15 mouse cellular contexts compared by ENCODE assay signal in genomic region chr11:69554539-69555140, GRCm38 (mm10). TPM values are rescaled to one million over a fixed set of nuclear protein-coding genes. Genes with fewer than 3 reads are reported as not detected.
A peak's percentile ranks its signal among the peaks of the same experiment; 100 is the strongest.
DNase-seq lines count a peak whose midpoint lies in the region; ATAC-seq and TF ChIP-seq lines count a peak whose summit lies in the region.
"Had no signal": no experiment of that assay in that cellular context is flagged by ENCODE, and none has a peak within 500 bp of the region (broad histone marks: within the 10 kb centered on the region; RNA-seq: fewer than 3 reads in every experiment).

No protein-coding gene starts in this region.

- H3K9ac ChIP-seq in hindbrain, embryonic 11.5 days (ENCODE audit: low read depth, low read length) = no peak overlapping the region
- H3K9ac ChIP-seq in hindbrain, embryonic 12.5 days = no peak overlapping the region
- 0 out of 2 replicates have a peak overlapping the region, but pooled peaks have one; percentile 12 for H3K9ac ChIP-seq in midbrain, embryonic 13.5 days (replicated peaks)

- peaks cover 11% of the 10 kb centered on the region; the same call in 1 of the 2 replicates for H3K27me3 ChIP-seq in hindbrain, embryonic 10.5 days (ENCODE audit: insufficient read depth, poor library complexity, severe bottlenecking)
- no peaks in the 10 kb centered on the region for H3K27me3 ChIP-seq in hindbrain, embryonic 11.5 days (ENCODE audit: control insufficient read depth, insufficient read depth, low read length)
- 0 out of 2 replicates have a peak, but pooled peaks cover 2% of the 10 kb centered on the region for H3K27me3 ChIP-seq in hindbrain, embryonic 12.5 days
- no peaks in the 10 kb centered on the region for H3K27me3 ChIP-seq in midbrain, embryonic 13.5 days

- DNase-seq in hindbrain, embryonic 10.5 days (ENCODE audit: low spot score) = no peak
- no peak for DNase-seq in hindbrain, embryonic 11.5 days (ENCODE audit: low spot score)
- no peak for DNase-seq in embryo, embryonic 10.5 days (ENCODE audit: low spot score)
- DNase-seq in right cerebral cortex, adult 18-20 months = no peak
- DNase-seq in kidney, postnatal 10 days = no peak
- DNase-seq: adrenal gland, adult 8-10 months; cerebellum, adult 8-10 months; kidney, adult 9 months; left cerebral cortex, postnatal 4 days had no signal

- H3K4me2 ChIP-seq in hindbrain, embryonic 11.5 days (replicated peaks; ENCODE audit: low read depth, low read length) = no peak overlapping the region
- H3K4me2 ChIP-seq in hindbrain, embryonic 12.5 days (replicated peaks) = no peak overlapping the region
- no peak overlapping the region for H3K4me2 ChIP-seq in midbrain, embryonic 13.5 days (replicated peaks)
- H3K4me2 ChIP-seq: heart, embryonic 11.5 days had no signal

- peaks cover 89% of the 10 kb centered on the region for H3K4me1 ChIP-seq in hindbrain, embryonic 10.5 days (replicated peaks)
- H3K4me1 ChIP-seq in hindbrain, embryonic 11.5 days (replicated peaks; ENCODE audit: control insufficient read depth, insufficient read depth, low read length) = peaks cover 27% of the 10 kb centered on the region
- H3K4me1 ChIP-seq in bone marrow macrophage, adult 2 months (ENCODE audit: control insufficient read depth, insufficient read depth, low read length) = peaks cover 19% of the 10 kb centered on the region
- peaks cover 81% of the 10 kb centered on the region for H3K4me1 ChIP-seq in hindbrain, embryonic 12.5 days
- H3K4me1 ChIP-seq in midbrain, embryonic 13.5 days (replicated peaks) = peaks cover 86% of the 10 kb centered on the region

- ATAC-seq in hindbrain, embryonic 11.5 days (ENCODE audit: low FRiP score) = no peak
- ATAC-seq in hindbrain, embryonic 12.5 days (ENCODE audit: low FRiP score) = no peak
- no peak for ATAC-seq in midbrain, embryonic 13.5 days

- peaks cover 31% of the 10 kb centered on the region for H3K36me3 ChIP-seq in hindbrain, embryonic 10.5 days
- H3K36me3 ChIP-seq in hindbrain, embryonic 11.5 days (ENCODE audit: control insufficient read depth, insufficient read depth, low read length) = 0 out of 2 replicates have a peak, but pooled peaks cover 4% of the 10 kb centered on the region
- peaks cover 10% of the 10 kb centered on the region; the same call in 1 of the 2 replicates for H3K36me3 ChIP-seq in hindbrain, embryonic 12.5 days
- H3K36me3 ChIP-seq in midbrain, embryonic 13.5 days = peaks cover 26% of the 10 kb centered on the region

- WGBS in hindbrain, embryonic 10.5 days = 84% methylated on average over 5 of the region's 5 CpGs
- 87% methylated on average over 5 of the region's 5 CpGs for WGBS in hindbrain, embryonic 11.5 days
- WGBS in hindbrain, embryonic 12.5 days = 72% methylated on average over 5 of the region's 5 CpGs
- 85% methylated on average over 5 of the region's 5 CpGs for WGBS in midbrain, embryonic 13.5 days

- peak overlapping the region; percentile 91 for H3K27ac ChIP-seq in hindbrain, embryonic 10.5 days
- no peak overlapping the region for H3K27ac ChIP-seq in hindbrain, embryonic 11.5 days (ENCODE audit: low read depth, low read length)
- H3K27ac ChIP-seq in bone marrow macrophage, adult 2 months (ENCODE audit: insufficient read depth, low read depth, low read length) = peak overlapping the region; percentile 60
- H3K27ac ChIP-seq in hindbrain, embryonic 12.5 days = peak overlapping the region; percentile 66
- H3K27ac ChIP-seq in midbrain, embryonic 13.5 days = peak overlapping the region; percentile 96

- no peak for TF ChIP-seq CTCF in bone marrow macrophage, adult 2 months (IDR thresholded peaks at IDR 0.05; ENCODE audit: low read depth, low read length)

- TF ChIP-seq POLR2A in bone marrow macrophage, adult 2 months (IDR thresholded peaks at IDR 0.05; ENCODE audit: borderline replicate concordance, low read depth, low read length) = no peak

- no peaks in the 10 kb centered on the region for H3K9me3 ChIP-seq in hindbrain, embryonic 10.5 days
- no peaks in the 10 kb centered on the region for H3K9me3 ChIP-seq in hindbrain, embryonic 11.5 days (ENCODE audit: control insufficient read depth, low read length)
- H3K9me3 ChIP-seq in hindbrain, embryonic 12.5 days (replicated peaks) = no peaks in the 10 kb centered on the region
- no peaks in the 10 kb centered on the region for H3K9me3 ChIP-seq in midbrain, embryonic 13.5 days
- H3K9me3 ChIP-seq: G1E had no signal

- H3K4me3 ChIP-seq in hindbrain, embryonic 10.5 days = peak overlapping the region; percentile 11; the same call in 1 of the 2 replicates
- no peak overlapping the region for H3K4me3 ChIP-seq in hindbrain, embryonic 11.5 days (ENCODE audit: low read depth, low read length)
- no peak overlapping the region for H3K4me3 ChIP-seq in bone marrow macrophage, adult 2 months (ENCODE audit: insufficient read depth, low read length)
- H3K4me3 ChIP-seq in hindbrain, embryonic 12.5 days = no peak overlapping the region
- H3K4me3 ChIP-seq in midbrain, embryonic 13.5 days (replicated peaks) = no peak overlapping the region
- H3K4me3 ChIP-seq: erythroblast, embryonic 14.5 days had no signal

RNA-seq across cellular contexts. Expression of gene Efnb3, which starts 5.4 kb away (rescaled TPM):
- polyA plus RNA-seq in hindbrain, embryonic 10.5 days (2016; fragmentation: Nextera tagmentation; extraction: Ambion mirVana) = 61.9 and 67.2 TPM in 2 replicates
- polyA plus RNA-seq in hindbrain, embryonic 11.5 days (2014; fragmentation: Nextera tagmentation; extraction: Ambion mirVana) = 12.2 and 15.5 TPM in 2 replicates
- polyA plus RNA-seq in bone marrow macrophage, adult 2 months (2012; ENCODE audit: insufficient read depth, insufficient read length, missing spikeins) = 0.33 TPM in 1 of 2 replicates, not detected in the other
- 95.7 and 106 TPM in 2 replicates for polyA plus RNA-seq in hindbrain, embryonic 12.5 days (2016; fragmentation: Nextera tagmentation; extraction: Ambion mirVana)
- 95.0 and 130 TPM in 2 replicates for polyA plus RNA-seq in midbrain, embryonic 13.5 days (2015; fragmentation: Nextera tagmentation; extraction: Ambion mirVana)

RNA-seq across cellular contexts. Expression of gene Dnah2, which starts 5.7 kb away (rescaled TPM):
- polyA plus RNA-seq in hindbrain, embryonic 10.5 days (2016; fragmentation: Nextera tagmentation; extraction: Ambion mirVana) = 2.0 and 2.6 TPM in 2 replicates
- polyA plus RNA-seq in hindbrain, embryonic 11.5 days (2014; fragmentation: Nextera tagmentation; extraction: Ambion mirVana) = 0.68 and 1.6 TPM in 2 replicates
- 0.72 and 0.76 TPM in 2 replicates for polyA plus RNA-seq in bone marrow macrophage, adult 2 months (2012; ENCODE audit: insufficient read depth, insufficient read length, missing spikeins)
- 1.4 and 2.5 TPM in 2 replicates for polyA plus RNA-seq in hindbrain, embryonic 12.5 days (2016; fragmentation: Nextera tagmentation; extraction: Ambion mirVana)
- polyA plus RNA-seq in midbrain, embryonic 13.5 days (2015; fragmentation: Nextera tagmentation; extraction: Ambion mirVana) = 2.2 and 2.7 TPM in 2 replicates
- polyA plus RNA-seq: erythroblast, embryonic 14.5 days had no signal

RNA-seq across cellular contexts. Expression of gene Wrap53, which starts 25.4 kb away (rescaled TPM):
- polyA plus RNA-seq in hindbrain, embryonic 10.5 days (2016; fragmentation: Nextera tagmentation; extraction: Ambion mirVana) = 40.6 and 41.4 TPM in 2 replicates
- polyA plus RNA-seq in hindbrain, embryonic 11.5 days (2014; fragmentation: Nextera tagmentation; extraction: Ambion mirVana) = 36.6 and 37.8 TPM in 2 replicates
- 8.2 and 8.8 TPM in 2 replicates for polyA plus RNA-seq in bone marrow macrophage, adult 2 months (2012; ENCODE audit: insufficient read depth, insufficient read length, missing spikeins)
- polyA plus RNA-seq in hindbrain, embryonic 12.5 days (2016; fragmentation: Nextera tagmentation; extraction: Ambion mirVana) = 29.7 and 29.9 TPM in 2 replicates
- polyA plus RNA-seq in midbrain, embryonic 13.5 days (2015; fragmentation: Nextera tagmentation; extraction: Ambion mirVana) = 24.5 and 26.9 TPM in 2 replicates

RNA-seq across cellular contexts. Expression of gene Trp53, which starts 25.5 kb away (rescaled TPM):
- 166 and 173 TPM in 2 replicates for polyA plus RNA-seq in hindbrain, embryonic 10.5 days (2016; fragmentation: Nextera tagmentation; extraction: Ambion mirVana)
- polyA plus RNA-seq in hindbrain, embryonic 11.5 days (2014; fragmentation: Nextera tagmentation; extraction: Ambion mirVana) = 156 and 159 TPM in 2 replicates
- 76.1 and 79.7 TPM in 2 replicates for polyA plus RNA-seq in bone marrow macrophage, adult 2 months (2012; ENCODE audit: insufficient read depth, insufficient read length, missing spikeins)
- 105 and 109 TPM in 2 replicates for polyA plus RNA-seq in hindbrain, embryonic 12.5 days (2016; fragmentation: Nextera tagmentation; extraction: Ambion mirVana)
- 84.2 and 93.4 TPM in 2 replicates for polyA plus RNA-seq in midbrain, embryonic 13.5 days (2015; fragmentation: Nextera tagmentation; extraction: Ambion mirVana)

RNA-seq across cellular contexts. Expression of gene Atp1b2, which starts 51.1 kb away (rescaled TPM):
- polyA plus RNA-seq in hindbrain, embryonic 10.5 days (2016; fragmentation: Nextera tagmentation; extraction: Ambion mirVana) = 7.5 and 7.8 TPM in 2 replicates
- 11.7 and 13.1 TPM in 2 replicates for polyA plus RNA-seq in hindbrain, embryonic 11.5 days (2014; fragmentation: Nextera tagmentation; extraction: Ambion mirVana)
- not detected in 2 replicates for polyA plus RNA-seq in bone marrow macrophage, adult 2 months (2012; ENCODE audit: insufficient read depth, insufficient read length, missing spikeins)
- polyA plus RNA-seq in hindbrain, embryonic 12.5 days (2016; fragmentation: Nextera tagmentation; extraction: Ambion mirVana) = 12.1 and 18.5 TPM in 2 replicates
- polyA plus RNA-seq in midbrain, embryonic 13.5 days (2015; fragmentation: Nextera tagmentation; extraction: Ambion mirVana) = 23.2 and 24.3 TPM in 2 replicates
